Mouse (Mus musculus) lung, embryonic 14.5 days (tissue): ENCODE results near the gene Gsap. TPM values are rescaled to one million over a fixed set of nuclear protein-coding genes. Genes with fewer than 3 reads are reported as not detected.
A peak's percentile ranks its signal among the peaks of the same experiment; 100 is the strongest.
"Not testable (repeated sequence)": the region's sequence is repeated elsewhere in the genome, so short reads cannot be mapped to it uniquely, and the experiment has no call there.

Source experiments
- ATAC-seq: fragments of 200-750 bp; cut with Nextera tagmentation; 2 replicates; pipeline ENCODE4 v1.8.0; 2017; ENCODE audit warnings: mild to moderate bottlenecking, moderate TSS enrichment, moderate library complexity; ENCODE audit not compliant: insufficient read depth
- DNase-seq: peaks from one replicate; pipeline ENCODE4 v3.0.0-alpha.2; 2015
- H3K27ac ChIP-seq: fragments of 300-500 bp; sonication (generic); 2 replicates; pipeline ENCODE4 v1.5.1; 2014; ENCODE audit warnings: low read depth, mild to moderate bottlenecking, moderate library complexity
- H3K27me3 ChIP-seq: fragments of 300-500 bp; sonication (generic); 2 replicates; pipeline ENCODE4 v1.6.1; 2014; ENCODE audit warnings: low read length, control low read depth; ENCODE audit not compliant: insufficient read depth
- H3K36me3 ChIP-seq: fragments of 300-500 bp; sonication (generic); 2 replicates; pipeline ENCODE4 v1.6.1; 2014; ENCODE audit warnings: control low read depth; ENCODE audit not compliant: insufficient read depth
- H3K4me1 ChIP-seq: fragments of 300-500 bp; sonication (generic); 2 replicates; pipeline ENCODE4 v1.6.1; 2014; ENCODE audit warnings: antibody characterized with exemption, control low read depth; ENCODE audit not compliant: insufficient read depth
- H3K4me2 ChIP-seq: fragments of 300-500 bp; sonication (generic); 2 replicates; pipeline ENCODE4 v1.6.1; 2014; ENCODE audit warnings: mild to moderate bottlenecking
- H3K4me3 ChIP-seq: fragments of 300-500 bp; sonication (generic); 2 replicates; pipeline ENCODE4 v1.5.1; 2014; ENCODE audit warnings: low read depth, low read length
- H3K9ac ChIP-seq: fragments of 300-500 bp; sonication (generic); 2 replicates; pipeline ENCODE4 v1.6.1; 2014
- H3K9me3 ChIP-seq: fragments of 300-500 bp; sonication (generic); 2 replicates; pipeline ENCODE4 v1.6.1; 2016; ENCODE audit warnings: low read depth, low read length, control low read depth
- CTCF ChIP-seq: IDR thresholded peaks from 2 replicates; pipeline ENCODE4 v1.5.1; 2016; ENCODE audit warnings: antibody characterized with exemption, low read depth
- WGBS: fragments of 180-500 bp; shearing (Covaris S2); extraction: QIAGEN DNeasy Blood & Tissue Kit; methylation state at CpG from one replicate; pipeline ENCODE4 v1.1.7; 2014; 5-methylcytosine and 5-hydroxymethylcytosine counted together
- polyA plus RNA-seq: library from polyadenylated mRNA; unstranded; fragments of >200 nt; fragmentation: Nextera tagmentation; extraction: Ambion mirVana; gene quantifications from 2 replicates; pipeline ENCODE4 v1.2.1, GENCODE M21; 2014

Gsap gene
- polyA plus RNA-seq, 1 experiment from 2014 or later = 2.0 TPM

- no peaks in the 10 kb centered on the region for H3K9me3 ChIP-seq
- TF ChIP-seq CTCF = peak; percentile 79
- H3K4me1 ChIP-seq = no peaks in the 10 kb centered on the region
- no peaks in the 10 kb centered on the region for H3K27me3 ChIP-seq
- ATAC-seq (no peak), DNase-seq (peak; percentile 76)
- no peak overlapping the region for H3K4me2 ChIP-seq
- WGBS = 17% methylated on average over 1 of the region's 1 CpGs
- no peaks in the 10 kb centered on the region for H3K36me3 ChIP-seq
- H3K27ac ChIP-seq = no peak overlapping the region
- no peak overlapping the region for H3K9ac ChIP-seq
- no peak overlapping the region for H3K4me3 ChIP-seq
Measured at GRCm38 (mm10) chr5:21326494-21326893, 140.4 kb downstream of the Gsap start.

GRCm38 (mm10) chr5:21328560-21328959, 142.5 kb downstream of the Gsap start:
- Histone ChIP-seq H3K4me1 (no peaks in the 10 kb centered on the region), H3K27me3 (no peaks in the 10 kb centered on the region), H3K4me3 (no peak overlapping the region), H3K4me2 (no peak overlapping the region), H3K9me3 (no peaks in the 10 kb centered on the region), H3K36me3 (no peaks in the 10 kb centered on the region), H3K9ac (no peak overlapping the region), H3K27ac (no peak overlapping the region)
- 64% methylated on average over 1 of the region's 1 CpGs for WGBS
- no peak for TF ChIP-seq CTCF
- ATAC-seq (no peak), DNase-seq (no peak)

DNA sequence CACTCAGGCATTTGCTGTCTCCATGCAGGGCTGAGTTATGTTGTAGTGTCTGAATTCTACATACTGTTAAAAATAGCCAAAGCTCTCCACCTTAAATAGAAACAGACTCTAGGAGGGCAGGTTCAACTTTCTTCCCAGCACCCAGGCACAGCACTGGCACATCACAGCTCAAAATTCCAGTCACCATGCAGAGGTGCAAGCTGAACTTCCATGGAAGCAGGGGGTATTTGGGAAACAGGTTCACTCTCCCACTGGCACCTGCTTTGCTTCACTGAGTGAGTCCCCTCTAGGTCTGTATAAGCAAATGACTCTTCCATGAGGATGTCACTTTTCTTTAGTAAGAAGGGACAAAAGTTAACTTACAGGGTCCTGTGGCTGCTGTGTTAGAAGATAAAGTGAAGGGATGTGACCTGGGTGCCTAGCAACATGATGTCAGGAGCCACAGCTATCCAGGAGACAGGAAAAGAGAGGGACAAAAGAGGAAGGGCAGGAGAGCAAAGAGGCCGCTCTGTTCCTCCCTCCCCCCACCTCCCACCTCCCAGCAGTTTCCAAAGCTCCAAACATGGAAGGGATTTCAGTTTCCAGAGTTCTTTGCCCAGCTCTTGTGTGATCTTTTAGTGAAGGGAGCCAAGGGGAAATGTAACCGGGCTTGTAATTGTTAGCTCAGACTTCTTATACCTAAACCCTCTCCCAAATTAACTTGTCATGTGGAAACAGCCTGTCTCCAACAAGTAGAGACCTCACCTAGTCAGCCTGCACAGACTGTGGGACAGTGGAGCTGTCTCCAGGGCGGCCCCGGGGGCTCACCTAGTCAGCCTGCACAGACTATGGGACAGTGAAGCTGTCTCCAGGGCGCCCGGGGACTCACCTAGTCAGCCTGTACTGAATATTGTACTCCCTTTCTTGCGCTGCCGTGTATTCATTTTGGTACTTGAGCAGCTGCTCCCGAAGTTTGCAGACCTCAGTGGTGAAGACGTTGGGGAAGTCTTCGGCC, 143.9 kb downstream of the Gsap start:
- Histone ChIP-seq H3K4me2 (no peak overlapping the region), H3K27ac (peak overlapping the region; percentile 51; the same call in 1 of the 2 replicates), H3K4me1 (no peaks in the 10 kb centered on the region), H3K9ac (no peak overlapping the region), H3K27me3 (no peaks in the 10 kb centered on the region), H3K9me3 (no peaks in the 10 kb centered on the region), H3K36me3 (no peaks in the 10 kb centered on the region), H3K4me3 (no peak overlapping the region)
- WGBS = 62% methylated on average over 11 of the region's 11 CpGs
- TF ChIP-seq CTCF = no peak
- ATAC-seq (peak; percentile 28; the same call in 1 of the 2 replicates), DNase-seq (no peak)

- H3K4me1 ChIP-seq = no peaks in the 10 kb centered on the region
- H3K9me3 ChIP-seq = no peaks in the 10 kb centered on the region
- no peak overlapping the region for H3K4me3 ChIP-seq
- H3K27me3 ChIP-seq = no peaks in the 10 kb centered on the region
- H3K27ac ChIP-seq = no peak overlapping the region
- 50% methylated on average over 5 of the region's 5 CpGs for WGBS
- H3K4me2 ChIP-seq = no peak overlapping the region
- no peak overlapping the region for H3K9ac ChIP-seq
- TF ChIP-seq CTCF = no peak
- no peaks in the 10 kb centered on the region for H3K36me3 ChIP-seq
- DNase-seq = peak; percentile 53
- no peak; the same call in 1 of the 2 replicates for ATAC-seq
Measured at GRCm38 (mm10) chr5:21331656-21332055, 145.6 kb downstream of the Gsap start.

- 88% methylated on average over 1 of the region's 1 CpGs for WGBS
- DNase-seq = no peak
- no peaks in the 10 kb centered on the region for H3K4me1 ChIP-seq
- H3K27me3 ChIP-seq = no peaks in the 10 kb centered on the region
- H3K36me3 ChIP-seq = no peaks in the 10 kb centered on the region
- no peak overlapping the region for H3K27ac ChIP-seq
- H3K9ac ChIP-seq = no peak overlapping the region
- no peak overlapping the region for H3K4me2 ChIP-seq
- H3K4me3 ChIP-seq = no peak overlapping the region
- ATAC-seq = no peak
- no peak for TF ChIP-seq CTCF
- H3K9me3 ChIP-seq = no peaks in the 10 kb centered on the region
Measured at GRCm38 (mm10) chr5:21332119-21332518, 146.1 kb downstream of the Gsap start.

- H3K9ac ChIP-seq, H3K4me3 ChIP-seq, H3K36me3 ChIP-seq, H3K9me3 ChIP-seq, H3K27me3 ChIP-seq, H3K4me2 ChIP-seq, H3K4me1 ChIP-seq, H3K27ac ChIP-seq, ATAC-seq, DNase-seq: not testable (repeated sequence)
Measured at GRCm38 (mm10) chr5:21342265-21342664, 156.2 kb downstream of the Gsap start.

DNA sequence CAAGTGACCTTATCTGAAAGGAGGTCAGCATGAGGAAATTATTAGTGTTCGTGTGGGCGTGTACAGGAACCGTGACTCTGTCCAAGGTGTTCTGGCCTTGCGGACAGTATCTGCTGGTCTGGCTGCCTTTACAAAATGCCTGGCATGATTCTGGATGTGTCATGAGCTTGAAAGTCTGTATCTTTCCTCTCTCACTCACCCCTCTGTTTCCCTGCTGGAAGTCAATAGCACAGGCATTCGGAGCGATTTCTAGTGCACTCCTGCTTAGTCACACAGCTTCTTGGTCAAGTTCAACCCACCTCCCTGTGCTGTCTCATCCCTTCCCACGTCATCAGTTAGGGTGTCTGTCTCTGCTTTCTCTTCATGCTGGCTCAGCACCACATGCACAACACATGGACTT, 162.3 kb downstream of the Gsap start:
- no peaks in the 10 kb centered on the region for H3K4me1 ChIP-seq
- 72% methylated on average over 7 of the region's 7 CpGs for whole genome bisulfite sequencing
- H3K27me3 ChIP-seq = no peaks in the 10 kb centered on the region
- DNase-seq = no peak
- TF ChIP-seq CTCF = no peak
- no peaks in the 10 kb centered on the region for H3K9me3 ChIP-seq
- no peak for ATAC-seq
- no peaks in the 10 kb centered on the region for H3K36me3 ChIP-seq
- no peak overlapping the region for H3K9ac ChIP-seq
- H3K4me2 ChIP-seq = no peak overlapping the region
- H3K4me3 ChIP-seq = no peak overlapping the region
- H3K27ac ChIP-seq = no peak overlapping the region
